Mouse (Mus musculus): ENCODE results near the gene Gramd1a. TPM values are rescaled to one million over a fixed set of nuclear protein-coding genes. Genes with fewer than 3 reads are reported as not detected.

Gene Gramd1a
- polyA plus RNA-seq, 1 experiment from 2014 or later, result 11.6 TPM

- no peaks in the 10 kb centered on the region for H3K27me3 ChIP-seq (ENCODE audit: control insufficient read depth, insufficient read depth, low read depth, low read length)
- WGBS (ENCODE audit: insufficient replicate concordance), result 13% methylated on average over 17 of the region's 19 CpGs
- H3K4me2 ChIP-seq (ENCODE audit: low read depth, low read length), result peak overlapping the region; percentile 39
- peak overlapping the region; percentile 76 for H3K27ac ChIP-seq (ENCODE audit: low read length)
- no peak overlapping the region; the same call in 1 of the 2 replicates for H3K9ac ChIP-seq (ENCODE audit: low read depth, low read length)
- peaks cover 8% of the 10 kb centered on the region for H3K4me1 ChIP-seq (ENCODE audit: control insufficient read depth, low read depth, low read length)
- H3K4me3 ChIP-seq (ENCODE audit: low read depth, low read length), result peak overlapping the region; percentile 19; the same call in 1 of the 2 replicates
- ATAC-seq (ENCODE audit: low read depth), result 0 out of 2 replicates have a peak, but pooled peaks have one; percentile 3
- H3K36me3 ChIP-seq (ENCODE audit: control insufficient read depth, insufficient read depth), result no peaks in the 10 kb centered on the region
- no peaks in the 10 kb centered on the region for H3K9me3 ChIP-seq (replicated peaks; ENCODE audit: control insufficient read depth, low read length)
Observed at GRCm38 (mm10) chr7:31156034-31156928, 585 bp upstream of the Gramd1a start.

DNA sequence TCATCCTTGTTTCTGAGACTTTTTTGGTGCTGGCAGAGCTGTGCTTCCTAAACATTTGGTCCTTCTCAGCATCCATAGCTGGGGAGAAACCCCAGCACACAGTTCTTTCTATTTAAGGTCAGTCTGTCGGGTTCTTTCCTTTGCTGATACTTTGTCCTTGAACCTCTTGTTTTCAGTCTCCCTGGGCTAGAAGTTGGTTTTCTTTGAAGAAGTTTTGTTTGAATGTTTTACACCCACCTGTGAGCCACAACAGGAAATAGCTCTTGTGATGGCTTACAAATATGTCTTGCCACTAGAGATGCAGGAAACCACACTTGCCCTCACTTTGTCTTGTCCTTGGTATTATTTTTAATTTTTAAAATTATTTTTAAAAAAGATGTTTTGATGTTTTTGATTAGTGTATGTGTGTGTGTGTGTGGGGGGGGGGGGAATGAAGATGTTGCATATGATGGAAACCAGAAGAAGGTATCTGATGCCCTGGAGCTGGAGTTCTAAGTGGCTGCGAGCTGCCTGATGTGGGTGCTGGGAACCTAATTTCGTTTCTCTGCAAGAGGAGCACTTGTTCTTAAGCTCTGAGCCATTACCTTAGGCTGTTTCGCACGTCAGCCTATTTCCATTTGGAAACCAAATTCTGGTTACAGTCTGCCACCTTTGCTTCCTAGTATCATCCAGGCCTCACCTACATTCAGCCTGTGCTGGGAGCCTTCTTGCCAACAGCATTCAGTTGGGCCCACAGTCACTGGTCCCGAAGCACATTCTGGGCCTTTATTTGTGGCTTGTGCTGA, 2.0 kb downstream of the Gramd1a start:
- H3K9me3 ChIP-seq (replicated peaks; ENCODE audit: control insufficient read depth, low read length), result no peaks in the 10 kb centered on the region
- ATAC-seq (ENCODE audit: low read depth), result no peak
- no peak overlapping the region for H3K4me3 ChIP-seq (ENCODE audit: low read depth, low read length)
- no peaks in the 10 kb centered on the region for H3K36me3 ChIP-seq (ENCODE audit: control insufficient read depth, insufficient read depth)
- 77% methylated on average over 6 of the region's 6 CpGs for WGBS (ENCODE audit: insufficient replicate concordance)
- no peak overlapping the region for H3K9ac ChIP-seq (ENCODE audit: low read depth, low read length)
- no peaks in the 10 kb centered on the region for H3K27me3 ChIP-seq (ENCODE audit: control insufficient read depth, insufficient read depth, low read depth, low read length)
- H3K4me1 ChIP-seq (ENCODE audit: control insufficient read depth, low read depth, low read length), result peaks cover 22% of the 10 kb centered on the region
- H3K27ac ChIP-seq (ENCODE audit: low read length), result no peak overlapping the region
- no peak overlapping the region for H3K4me2 ChIP-seq (ENCODE audit: low read depth, low read length)

DNA sequence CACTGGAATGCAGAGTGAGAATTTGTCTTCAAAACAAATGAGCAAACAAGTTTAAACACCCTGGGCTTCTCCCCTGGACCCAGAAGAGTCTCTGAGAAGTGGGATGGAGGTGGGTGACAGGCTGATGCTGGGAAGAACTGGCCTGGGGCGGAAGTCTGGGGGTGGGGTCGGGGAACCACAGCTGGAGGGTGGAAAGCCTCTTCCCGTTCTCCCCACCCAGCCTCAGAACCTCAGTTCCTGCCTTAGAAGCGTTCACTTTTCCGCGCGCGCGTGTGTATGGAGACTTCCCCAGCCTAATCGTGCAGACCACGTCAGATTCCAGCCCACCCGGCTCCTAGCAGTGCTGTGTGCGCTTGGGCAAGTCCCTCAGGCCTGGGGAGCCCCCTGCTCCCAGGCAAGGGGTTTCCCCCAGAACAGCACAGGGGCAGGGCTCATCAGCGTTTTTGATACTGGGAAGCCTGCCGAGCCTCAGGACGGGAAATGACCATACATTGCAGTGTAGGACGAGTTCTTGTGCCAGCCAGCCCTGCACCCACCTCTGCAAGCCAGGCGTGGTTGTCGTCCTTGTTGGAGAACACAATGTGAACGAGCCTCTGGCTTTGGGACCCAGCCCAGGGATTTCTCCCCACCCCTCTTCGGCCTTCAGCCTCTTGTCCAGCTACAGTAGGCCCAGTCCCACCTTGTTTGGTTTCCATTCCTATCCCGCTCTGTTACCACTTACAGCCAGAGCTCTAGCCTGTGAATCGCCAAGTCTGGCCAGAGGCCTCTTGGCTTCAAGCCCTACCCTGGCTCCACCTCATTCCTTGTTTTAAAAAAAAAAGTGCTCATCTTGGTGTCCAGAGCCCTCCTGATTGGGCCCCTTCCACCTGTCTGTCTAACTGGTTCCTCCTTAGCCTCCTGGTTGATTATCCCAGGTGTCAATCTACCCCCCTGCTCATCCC, 4.1 kb downstream of the Gramd1a start:
- Histone ChIP-seq H3K36me3 (ENCODE audit: control insufficient read depth, insufficient read depth) (no peaks in the 10 kb centered on the region), H3K9ac (ENCODE audit: low read depth, low read length) (peak overlapping the region; percentile 73), H3K27me3 (ENCODE audit: control insufficient read depth, insufficient read depth, low read depth, low read length) (no peaks in the 10 kb centered on the region), H3K4me3 (ENCODE audit: low read depth, low read length) (peak overlapping the region; percentile 74), H3K9me3 (replicated peaks; ENCODE audit: control insufficient read depth, low read length) (no peaks in the 10 kb centered on the region), H3K27ac (ENCODE audit: low read length) (peak overlapping the region; percentile 86), H3K4me1 (ENCODE audit: control insufficient read depth, low read depth, low read length) (peaks cover 38% of the 10 kb centered on the region), H3K4me2 (ENCODE audit: low read depth, low read length) (peak overlapping the region; percentile 82)
- WGBS (ENCODE audit: insufficient replicate concordance), result 13% methylated on average over 23 of the region's 23 CpGs
- ATAC-seq (ENCODE audit: low read depth), result peak; percentile 40

DNA sequence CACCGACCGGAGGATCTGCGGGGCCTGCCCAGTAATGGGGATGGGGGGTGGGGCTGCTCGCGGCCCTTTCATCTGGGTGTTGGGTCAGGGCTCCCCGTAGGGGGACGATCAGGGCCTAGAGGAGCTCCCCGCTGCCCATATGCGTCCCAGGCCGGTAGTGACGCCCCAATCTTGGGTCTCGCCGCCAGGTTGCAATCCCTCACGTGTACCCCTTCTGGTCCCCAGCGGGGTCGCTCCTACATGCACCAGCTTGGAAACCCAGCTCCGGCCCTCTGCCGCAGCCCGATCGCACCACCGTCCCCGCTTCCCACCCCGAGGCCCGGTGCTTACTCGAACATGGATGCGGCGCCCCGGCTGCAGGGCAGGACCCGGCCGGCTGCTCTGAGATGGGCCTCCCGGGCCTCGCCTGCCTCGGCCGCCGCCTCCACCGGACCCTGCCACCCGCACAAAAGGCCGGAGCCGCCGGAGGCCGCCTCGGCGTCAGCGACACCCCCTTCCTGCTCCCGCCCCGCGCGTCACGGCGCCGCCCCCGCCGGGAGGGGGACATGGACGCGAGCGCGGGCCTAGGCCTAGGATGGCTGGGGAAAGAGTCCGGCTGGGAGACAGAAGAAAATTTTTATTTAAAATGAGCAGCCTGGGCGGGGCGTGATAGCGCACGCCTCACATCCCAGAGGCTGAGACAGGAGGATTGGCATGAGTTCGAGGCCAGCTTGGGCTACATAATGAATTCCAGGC, 5.0 kb downstream of the Gramd1a start:
- H3K4me1 ChIP-seq (ENCODE audit: control insufficient read depth, low read depth, low read length), result peaks cover 40% of the 10 kb centered on the region

GRCm38 (mm10) chr7:31149751-31150565, 5.7 kb downstream of the Gramd1a start:
- ATAC-seq (ENCODE audit: low read depth), result no peak
- Histone ChIP-seq H3K4me1 (ENCODE audit: control insufficient read depth, low read depth, low read length) (peaks cover 40% of the 10 kb centered on the region), H3K9ac (ENCODE audit: low read depth, low read length) (peak overlapping the region; percentile 73), H3K27ac (ENCODE audit: low read length) (peak overlapping the region; percentile 86; the same call in 1 of the 2 replicates), H3K36me3 (ENCODE audit: control insufficient read depth, insufficient read depth) (no peaks in the 10 kb centered on the region; the same call in 1 of the 2 replicates), H3K4me2 (ENCODE audit: low read depth, low read length) (peak overlapping the region; percentile 82), H3K27me3 (ENCODE audit: control insufficient read depth, insufficient read depth, low read depth, low read length) (no peaks in the 10 kb centered on the region), H3K9me3 (replicated peaks; ENCODE audit: control insufficient read depth, low read length) (no peaks in the 10 kb centered on the region), H3K4me3 (ENCODE audit: low read depth, low read length) (peak overlapping the region; percentile 74)
- WGBS (ENCODE audit: insufficient replicate concordance), result 4% methylated on average over 20 of the region's 20 CpGs

More for the DNA sequence above, 5.0 kb downstream of the Gramd1a start:
- Histone ChIP-seq H3K9ac (ENCODE audit: low read depth, low read length) (peak overlapping the region; percentile 73), H3K36me3 (ENCODE audit: control insufficient read depth, insufficient read depth) (no peaks in the 10 kb centered on the region), H3K9me3 (replicated peaks; ENCODE audit: control insufficient read depth, low read length) (no peaks in the 10 kb centered on the region), H3K4me3 (ENCODE audit: low read depth, low read length) (peak overlapping the region; percentile 74), H3K27me3 (ENCODE audit: control insufficient read depth, insufficient read depth, low read depth, low read length) (no peaks in the 10 kb centered on the region), H3K4me2 (ENCODE audit: low read depth, low read length) (peak overlapping the region; percentile 82), H3K27ac (ENCODE audit: low read length) (peak overlapping the region; percentile 86)
- ATAC-seq (ENCODE audit: low read depth), result peak; percentile 84
- under 1% methylated on average over 62 of the region's 63 CpGs for WGBS (ENCODE audit: insufficient replicate concordance)

- peak overlapping the region; percentile 82 for H3K4me2 ChIP-seq (ENCODE audit: low read depth, low read length)
- H3K9me3 ChIP-seq (replicated peaks; ENCODE audit: control insufficient read depth, low read length), result no peaks in the 10 kb centered on the region
- no peak overlapping the region for H3K27ac ChIP-seq (ENCODE audit: low read length)
- no peak for ATAC-seq (ENCODE audit: low read depth)
- H3K4me3 ChIP-seq (ENCODE audit: low read depth, low read length), result peak overlapping the region; percentile 74; the same call in 1 of the 2 replicates
- no peaks in the 10 kb centered on the region for H3K27me3 ChIP-seq (ENCODE audit: control insufficient read depth, insufficient read depth, low read depth, low read length)
- 24% methylated on average over 9 of the region's 9 CpGs for WGBS (ENCODE audit: insufficient replicate concordance)
- H3K9ac ChIP-seq (ENCODE audit: low read depth, low read length), result no peak overlapping the region
- H3K36me3 ChIP-seq (ENCODE audit: control insufficient read depth, insufficient read depth), result no peaks in the 10 kb centered on the region; the same call in 1 of the 2 replicates
- H3K4me1 ChIP-seq (ENCODE audit: control insufficient read depth, low read depth, low read length), result peaks cover 40% of the 10 kb centered on the region
Observed at GRCm38 (mm10) chr7:31149271-31149670, 6.4 kb downstream of the Gramd1a start.

- Histone ChIP-seq H3K27me3 (ENCODE audit: control insufficient read depth, insufficient read depth, low read depth, low read length) (no peaks in the 10 kb centered on the region), H3K4me3 (ENCODE audit: low read depth, low read length) (peak overlapping the region; percentile 37), H3K4me1 (ENCODE audit: control insufficient read depth, low read depth, low read length) (peaks cover 40% of the 10 kb centered on the region), H3K27ac (ENCODE audit: low read length) (peak overlapping the region; percentile 44; the same call in 1 of the 2 replicates), H3K36me3 (ENCODE audit: control insufficient read depth, insufficient read depth) (no peaks in the 10 kb centered on the region; the same call in 1 of the 2 replicates), H3K9me3 (replicated peaks; ENCODE audit: control insufficient read depth, low read length) (no peaks in the 10 kb centered on the region), H3K4me2 (ENCODE audit: low read depth, low read length) (peak overlapping the region; percentile 82), H3K9ac (ENCODE audit: low read depth, low read length) (no peak overlapping the region)
- peak; percentile 42 for ATAC-seq (ENCODE audit: low read depth)
- 6% methylated on average over 9 of the region's 9 CpGs for WGBS (ENCODE audit: insufficient replicate concordance)
Observed at GRCm38 (mm10) chr7:31148756-31149155, 6.9 kb downstream of the Gramd1a start.
